Mouse (Mus musculus) adrenal gland, postnatal 14 days (tissue): Measurements from ENCODE around the gene Nedd9. TPM values are rescaled to one million over a fixed set of nuclear protein-coding genes. Genes with fewer than 3 reads are reported as not detected.
"Not testable (repeated sequence)": the region's sequence is repeated elsewhere in the genome, so short reads cannot be mapped to it uniquely, and the experiment has no call there.

Source experiments
- DNase-seq: peaks from one replicate; pipeline ENCODE4 v3.0.0; 2021; ENCODE audit warnings: mixed read lengths
- total RNA-seq: library from RNA; stranded (reverse); gene quantifications from 2 replicates; pipeline ENCODE4 v1.2.3, GENCODE M21; 2021

Gene Nedd9
- total RNA-seq, 1 experiment from 2014 or later: 23.0 TPM

DNA sequence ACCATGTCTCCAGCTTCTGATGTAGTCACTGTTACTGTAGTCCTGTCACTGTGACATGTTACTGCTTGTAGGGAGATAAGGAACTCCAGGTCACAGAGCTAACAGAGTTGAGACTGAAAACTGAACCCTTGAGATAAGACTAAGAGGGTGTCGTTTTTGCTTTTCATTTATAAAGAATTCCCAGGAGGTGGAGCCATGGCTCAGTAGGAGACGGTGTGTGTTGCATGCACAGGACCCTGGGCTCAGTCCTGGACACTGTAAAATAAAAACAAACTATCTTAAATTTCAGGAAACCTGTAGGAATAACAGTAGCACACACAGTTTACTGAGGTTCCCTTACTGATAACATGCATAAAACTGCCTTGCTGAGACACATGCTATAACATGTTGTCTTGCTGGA is 188.6 kb downstream of the Nedd9 start:
- DNase-seq: no peak

DNA sequence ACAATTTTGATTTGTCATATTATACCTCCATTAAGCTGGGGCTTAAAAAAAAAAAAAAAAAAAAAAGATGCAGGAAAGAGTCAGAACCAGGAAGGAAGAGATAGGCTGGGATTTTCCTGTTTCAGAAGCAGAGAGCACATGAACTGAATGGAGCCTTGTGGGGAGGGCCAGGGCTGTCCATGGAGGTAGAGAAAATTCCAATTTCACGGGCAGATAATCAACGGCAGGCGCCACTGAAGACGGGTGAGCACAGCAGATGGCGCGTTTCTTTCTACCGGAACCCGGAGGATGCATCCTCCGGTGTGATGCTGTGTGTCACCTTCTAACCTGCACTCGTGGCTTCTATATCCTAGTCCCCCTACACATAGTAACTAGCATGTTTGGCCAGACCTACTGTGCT is 190.8 kb downstream of the Nedd9 start:
- DNase-seq: no peak

DNA sequence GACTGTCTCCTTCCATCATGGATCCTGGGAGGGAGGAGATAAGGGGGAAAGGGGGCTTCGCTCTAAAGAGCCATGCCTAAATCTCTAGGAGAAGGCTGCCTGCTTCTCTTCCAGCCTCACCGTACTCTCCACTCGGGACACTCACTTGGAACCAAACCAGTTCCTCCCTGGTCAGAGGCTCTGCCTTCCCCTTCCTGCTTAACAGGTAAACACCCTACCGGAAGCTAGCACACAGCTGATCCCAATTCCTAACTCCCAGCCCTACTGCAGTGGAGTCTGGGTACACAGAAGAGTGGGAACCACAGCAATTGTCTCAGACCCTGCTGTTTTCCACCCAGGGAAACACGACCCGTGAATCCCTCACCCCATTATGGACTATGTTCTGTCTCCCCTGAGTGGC is 191.3 kb downstream of the Nedd9 start:
- DNase-seq: no peak

DNA sequence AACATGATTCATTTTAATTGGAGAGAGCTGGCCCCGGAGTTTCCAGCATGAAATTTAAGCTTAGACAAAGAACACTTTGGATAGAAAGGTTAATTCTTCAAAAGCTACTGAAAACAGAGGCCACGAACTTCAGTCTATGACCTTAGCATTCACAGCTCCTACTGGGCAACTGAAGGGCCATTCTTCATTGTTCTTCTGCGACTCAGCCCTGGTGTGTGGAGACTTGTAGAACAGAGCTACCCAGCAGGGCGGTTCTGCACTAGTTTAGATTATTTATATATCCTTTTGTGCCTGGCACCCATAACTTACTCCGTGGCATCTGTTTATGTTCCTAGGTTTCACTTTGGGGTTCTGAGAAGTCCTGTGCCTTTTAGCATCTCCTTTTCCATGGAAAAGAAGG is 193.6 kb downstream of the Nedd9 start:
- DNase-seq: no peak

DNA sequence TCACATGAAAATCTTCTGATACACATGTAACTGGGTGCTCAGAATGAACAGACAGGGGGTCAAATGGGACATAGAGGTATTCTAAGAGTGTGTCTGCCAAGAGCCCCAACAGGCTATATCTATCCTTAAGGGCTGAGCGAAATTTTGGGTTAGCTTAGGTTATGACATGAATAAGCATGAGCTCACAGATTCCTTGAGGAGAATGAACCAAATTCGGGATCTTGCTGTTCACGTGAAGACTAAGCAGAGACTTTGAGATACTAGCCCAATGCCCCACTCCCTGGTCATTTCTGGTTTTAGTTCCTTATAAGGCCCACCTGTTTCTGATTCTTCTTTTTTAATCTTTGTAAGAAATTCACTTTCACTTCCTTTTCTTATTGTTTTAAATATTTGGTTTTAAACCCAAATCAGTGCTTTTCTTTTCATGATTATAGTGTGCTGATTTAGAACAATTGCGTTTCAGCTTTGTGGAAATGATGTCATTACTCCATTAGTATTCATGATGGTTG is 195.6 kb downstream of the Nedd9 start:
- DNase-seq: no peak

DNA sequence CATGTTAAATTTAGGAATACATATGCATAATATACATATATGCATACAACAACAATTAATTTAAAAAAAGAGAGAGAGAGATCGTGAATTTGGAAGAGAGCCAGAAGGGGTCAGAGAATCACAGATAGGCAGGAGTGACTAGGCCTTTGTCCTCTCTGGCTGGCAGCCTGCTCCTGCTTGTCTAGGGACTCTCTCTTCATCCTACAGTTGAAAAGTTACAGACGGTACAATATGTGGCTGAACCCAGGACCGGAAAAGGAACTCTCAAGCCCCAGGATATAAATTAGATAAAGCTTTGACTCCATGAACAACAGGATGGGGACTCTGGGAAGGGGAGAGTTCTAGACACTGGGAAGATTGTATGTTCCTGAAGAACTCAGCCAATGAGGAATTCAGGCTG is 200.9 kb downstream of the Nedd9 start:
- DNase-seq: no peak

DNA sequence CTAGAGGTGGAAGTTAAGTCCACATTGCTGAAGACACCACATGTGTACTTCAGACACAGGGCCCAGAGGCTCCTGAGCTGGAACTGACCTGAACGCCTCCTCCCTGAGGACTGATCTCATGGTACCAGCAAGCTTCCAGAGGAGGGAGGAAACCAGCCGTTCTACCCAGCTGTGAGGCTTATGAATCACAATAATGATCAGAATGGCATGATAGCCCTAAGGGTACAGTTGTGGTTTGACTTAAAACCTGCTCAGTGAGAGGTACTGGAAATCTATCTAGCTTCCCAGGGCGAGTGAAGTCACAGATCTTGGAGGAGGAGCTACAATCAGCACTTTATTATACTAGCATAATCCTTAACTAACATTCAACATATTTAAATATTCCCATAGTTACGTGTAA is 201.7 kb downstream of the Nedd9 start:
- no peak for DNase-seq

DNA sequence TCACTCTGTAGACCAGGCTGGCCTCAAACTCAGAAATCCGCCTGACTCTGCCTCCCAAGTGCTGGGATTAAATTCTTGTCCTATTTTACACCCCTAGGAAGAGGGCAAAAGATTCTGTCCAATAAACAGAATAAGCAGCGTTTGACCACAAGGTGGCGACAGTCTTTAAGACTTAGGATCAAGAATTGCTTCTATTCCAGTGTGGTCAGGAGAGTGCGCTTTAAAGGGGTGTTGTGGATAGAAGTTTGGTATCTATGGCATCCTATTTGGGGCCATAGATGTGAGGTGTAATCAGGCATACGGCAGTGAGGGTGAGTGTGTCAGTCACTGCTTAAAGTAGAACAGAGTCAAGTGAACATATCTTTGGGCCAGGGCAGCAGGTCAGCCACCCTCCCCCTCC is 203.9 kb downstream of the Nedd9 start:
- peak; percentile 82 for DNase-seq

DNA sequence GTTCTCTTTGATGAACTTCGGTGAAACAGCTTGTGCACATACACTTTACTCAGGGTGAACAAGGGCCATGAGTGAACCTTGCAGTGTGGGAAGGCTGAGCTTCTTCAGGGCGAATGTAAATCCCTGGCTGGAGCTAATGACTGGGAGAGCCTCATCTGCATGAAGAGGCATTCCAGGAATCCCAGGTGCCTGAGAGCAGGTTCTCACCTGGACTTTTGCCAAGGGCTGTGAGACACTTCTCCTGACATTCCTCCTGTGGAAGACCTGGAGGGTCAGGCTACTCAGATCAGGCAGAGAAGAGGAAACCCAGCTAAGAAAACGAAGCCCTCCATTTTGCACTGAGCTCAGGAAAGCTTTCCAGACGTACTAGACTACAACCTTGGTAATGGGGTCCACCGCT is 206.5 kb downstream of the Nedd9 start:
- no peak for DNase-seq

DNA sequence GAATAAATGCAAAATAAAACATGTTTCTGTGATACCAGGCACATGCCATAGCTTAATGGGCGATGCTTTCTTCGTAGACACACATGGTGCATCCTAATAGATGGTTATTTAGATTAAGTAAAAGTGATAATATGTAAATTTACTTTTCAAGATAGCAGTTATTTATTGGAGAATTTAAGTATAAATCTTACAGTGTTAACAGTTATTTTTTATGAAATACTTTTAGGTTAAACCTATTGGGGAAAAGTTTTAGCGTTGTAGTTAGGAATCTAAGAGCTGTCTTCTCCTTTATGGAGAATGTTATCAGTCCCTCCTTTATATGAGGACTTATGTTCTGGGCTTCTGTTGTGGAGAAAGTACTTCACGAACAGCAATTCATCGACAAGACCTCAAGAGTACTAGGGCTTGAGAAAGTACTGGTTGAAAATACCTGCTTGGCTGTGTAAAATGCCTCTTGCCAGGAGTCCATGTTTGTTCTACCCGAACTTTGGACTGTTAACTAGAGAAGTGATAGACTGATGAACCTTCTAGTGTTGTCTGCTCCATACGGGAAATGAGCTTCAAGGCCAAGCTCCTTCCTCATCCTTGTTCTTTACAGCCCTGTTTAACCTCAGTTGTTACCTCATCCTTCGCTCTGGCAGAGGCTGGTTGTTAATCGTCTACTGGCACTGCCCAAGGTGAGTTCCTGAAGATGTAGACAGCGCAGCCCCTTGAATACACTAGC is 213.1 kb downstream of the Nedd9 start, which contains the start of gene Gm17364:
TSS of gene Gm17364 (minus strand) at position 51 of the 724 bp plus-strand sequence.
- no peak for DNase-seq

DNA sequence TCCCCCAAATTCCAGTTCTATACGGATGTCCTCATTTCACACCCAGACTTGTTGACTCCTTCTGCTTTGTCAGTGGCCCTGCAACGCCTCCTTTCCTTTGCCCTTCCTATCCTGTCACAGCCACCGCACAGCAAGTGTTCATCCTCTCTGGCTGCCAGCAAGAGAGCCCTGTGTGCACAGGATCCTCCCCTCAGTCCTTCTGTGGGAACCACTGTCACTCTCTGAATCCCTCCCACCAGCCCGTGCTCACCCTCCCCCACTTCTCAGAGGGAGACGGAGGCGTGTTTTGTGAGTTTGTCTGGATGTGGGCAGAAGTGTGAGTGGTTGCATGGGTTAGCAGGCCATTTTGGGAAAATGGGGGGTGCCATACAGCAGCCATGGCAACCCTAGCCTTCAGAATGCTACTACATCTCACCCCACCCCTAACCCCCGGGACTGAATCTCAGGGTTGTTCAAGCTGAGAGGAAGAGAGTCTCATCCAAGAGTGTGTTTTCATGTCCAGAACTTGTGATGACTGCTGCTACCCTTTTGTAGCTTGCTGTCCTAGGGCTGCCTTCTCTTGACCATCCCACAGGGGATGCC is 219.2 kb downstream of the Nedd9 start:
- DNase-seq: no peak

DNA sequence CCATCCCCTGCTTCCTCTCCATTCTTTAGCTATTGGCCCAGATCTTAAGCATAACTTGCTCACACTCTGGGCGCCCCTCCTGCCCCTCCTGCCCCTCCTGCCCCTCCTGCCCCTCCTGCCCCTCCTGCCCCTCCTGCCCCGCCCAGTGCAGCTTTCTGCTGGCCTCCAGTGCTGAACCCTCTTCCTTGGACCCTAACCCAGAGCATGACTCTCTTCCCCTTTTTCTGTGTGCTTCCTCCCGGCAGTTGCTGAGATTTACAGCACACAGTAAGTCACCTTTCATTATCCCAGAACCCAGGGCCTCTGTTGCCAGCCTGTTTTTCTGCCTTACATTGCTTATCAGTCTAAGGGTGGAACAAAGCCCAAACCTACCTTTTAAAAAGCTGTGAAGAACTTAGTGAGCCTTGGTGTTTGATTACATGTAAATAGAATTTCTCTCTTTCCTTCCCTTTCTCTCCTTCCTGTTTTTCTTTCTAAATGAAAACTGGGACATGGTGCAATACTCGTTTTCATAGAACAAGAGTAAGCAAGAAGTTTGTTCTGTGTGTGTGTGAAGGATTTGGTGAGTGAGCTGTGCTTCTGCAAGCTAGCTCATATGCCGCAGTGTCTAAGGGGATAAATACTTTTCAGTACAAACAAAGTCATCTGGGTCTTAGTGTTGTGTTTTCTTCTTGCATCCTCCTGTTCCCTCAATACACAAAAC is 223.7 kb downstream of the Nedd9 start:
- no peak for DNase-seq

DNA sequence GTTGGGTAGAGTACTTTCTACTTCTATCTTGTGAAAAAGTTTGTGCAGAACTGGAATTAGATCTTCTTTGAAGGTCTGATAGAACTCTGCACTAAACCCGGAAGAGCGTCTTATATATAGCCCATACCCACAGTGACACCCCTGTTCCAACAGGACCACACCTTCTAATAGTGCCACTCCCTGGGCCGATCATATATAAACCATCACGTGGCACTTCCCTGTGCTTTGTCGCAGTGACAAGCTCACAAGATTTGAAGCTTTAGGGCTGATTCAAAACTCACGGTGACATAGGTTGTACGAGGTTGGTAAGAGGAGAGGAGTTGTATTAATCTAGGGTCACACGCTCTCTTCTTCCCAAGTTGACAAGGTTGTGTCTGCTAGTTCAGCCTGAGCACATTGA is 225.5 kb downstream of the Nedd9 start:
- not testable (repeated sequence) for DNase-seq

Other genes starting within 250 kb of the Nedd9 start
- gene Smim13, start 237.5 kb downstream of the Nedd9 start, total RNA-seq: 14.0 and 15.4 TPM in 2 replicates
- not detected in 2 replicates for gene Gm17364, start 213.4 kb downstream of the Nedd9 start, total RNA-seq
- 21.9 and 22.8 TPM in 2 replicates for gene Tmem170b, start 118.5 kb upstream of the Nedd9 start, total RNA-seq